Mouse (Mus musculus): ENCODE results near the gene Gm45233. TPM values are rescaled to one million over a fixed set of nuclear protein-coding genes. Genes with fewer than 3 reads are reported as not detected.
A peak's percentile ranks its signal among the peaks of the same experiment; 100 is the strongest.

The Gm45233 gene
- polyA plus RNA-seq, 1 experiment, result 1.8 TPM

- TF ChIP-seq POLR2A (IDR thresholded peaks at IDR 0.05; ENCODE audit: low read depth, low read length) (no peak), CTCF (conservative IDR thresholded peaks at IDR 0.05; ENCODE audit: insufficient read depth, insufficient read length, low read depth, low read length) (no peak)
- Histone ChIP-seq H3K36me3 (ENCODE audit: control insufficient read depth, insufficient read depth, low read length) (no peaks in the 10 kb centered on the region), H3K4me3 (ENCODE audit: insufficient read depth, low read depth, low read length) (no peak overlapping the region), H3K27ac (ENCODE audit: insufficient read depth, low read depth, low read length) (no peak overlapping the region), H3K27me3 (replicated peaks; ENCODE audit: control insufficient read depth, insufficient read depth, low read length) (no peaks in the 10 kb centered on the region), H3K4me1 (ENCODE audit: control insufficient read depth, insufficient read depth, low read length) (no peaks in the 10 kb centered on the region)
- 86% methylated on average over 10 of the region's 10 CpGs for WGBS
- no peak for DNase-seq
These were observed 26.6 kb upstream of the Gm45233 start for GRCm38 (mm10) chr7:43417298-43417697.

GRCm38 (mm10) chr7:43422995-43423617 is 20.8 kb upstream of the Gm45233 start:
- 19% methylated on average over 11 of the region's 11 CpGs for WGBS

GRCm38 (mm10) chr7:43423991-43424625 is 19.8 kb upstream of the Gm45233 start:
- no peaks in the 10 kb centered on the region for H3K4me1 ChIP-seq (ENCODE audit: control insufficient read depth, insufficient read depth, low read length)
- H3K27me3 ChIP-seq (replicated peaks; ENCODE audit: control insufficient read depth, insufficient read depth, low read length), result no peaks in the 10 kb centered on the region
- no peak for DNase-seq
- H3K27ac ChIP-seq (ENCODE audit: insufficient read depth, low read depth, low read length), result no peak overlapping the region
- H3K4me3 ChIP-seq (ENCODE audit: insufficient read depth, low read depth, low read length), result no peak overlapping the region
- 67% methylated on average over 3 of the region's 3 CpGs for WGBS
- TF ChIP-seq POLR2A (IDR thresholded peaks at IDR 0.05; ENCODE audit: low read depth, low read length) (no peak), CTCF (conservative IDR thresholded peaks at IDR 0.05; ENCODE audit: insufficient read depth, insufficient read length, low read depth, low read length) (no peak)
- no peaks in the 10 kb centered on the region for H3K36me3 ChIP-seq (ENCODE audit: control insufficient read depth, insufficient read depth, low read length)

More at GRCm38 (mm10) chr7:43422995-43423617, 20.8 kb upstream of the Gm45233 start:
- Histone ChIP-seq H3K36me3 (ENCODE audit: control insufficient read depth, insufficient read depth, low read length) (no peaks in the 10 kb centered on the region), H3K27me3 (replicated peaks; ENCODE audit: control insufficient read depth, insufficient read depth, low read length) (no peaks in the 10 kb centered on the region), H3K4me1 (ENCODE audit: control insufficient read depth, insufficient read depth, low read length) (no peaks in the 10 kb centered on the region), H3K27ac (ENCODE audit: insufficient read depth, low read depth, low read length) (no peak overlapping the region), H3K4me3 (ENCODE audit: insufficient read depth, low read depth, low read length) (no peak overlapping the region)
- TF ChIP-seq CTCF (conservative IDR thresholded peaks at IDR 0.05; ENCODE audit: insufficient read depth, insufficient read length, low read depth, low read length), result peak; percentile 99; the same call in 1 of the 2 replicates
- TF ChIP-seq POLR2A (IDR thresholded peaks at IDR 0.05; ENCODE audit: low read depth, low read length), result no peak
- DNase-seq, result peak; percentile 87

- Histone ChIP-seq H3K36me3 (ENCODE audit: control insufficient read depth, insufficient read depth, low read length) (no peaks in the 10 kb centered on the region), H3K4me1 (ENCODE audit: control insufficient read depth, insufficient read depth, low read length) (no peaks in the 10 kb centered on the region), H3K4me3 (ENCODE audit: insufficient read depth, low read depth, low read length) (no peak within 1 kb of the TSS), H3K27me3 (replicated peaks; ENCODE audit: control insufficient read depth, insufficient read depth, low read length) (no peaks in the 10 kb centered on the region), H3K27ac (ENCODE audit: insufficient read depth, low read depth, low read length) (no peak within 1 kb of the TSS)
- DNase-seq, result no peak
- 77% methylated on average over 8 of the region's 8 CpGs for WGBS
- TF ChIP-seq CTCF (conservative IDR thresholded peaks at IDR 0.05; ENCODE audit: insufficient read depth, insufficient read length, low read depth, low read length), result no peak
- no peak for TF ChIP-seq POLR2A (IDR thresholded peaks at IDR 0.05; ENCODE audit: low read depth, low read length)
These were observed 16.5 kb upstream of the Gm45233 start, which contains the start of gene Lim2 for GRCm38 (mm10) chr7:43427406-43427805. Gene Lim2 (plus strand): TSS chr7:43427670.

- no peak for TF ChIP-seq CTCF (conservative IDR thresholded peaks at IDR 0.05; ENCODE audit: insufficient read depth, insufficient read length, low read depth, low read length)
- no peak for TF ChIP-seq POLR2A (IDR thresholded peaks at IDR 0.05; ENCODE audit: low read depth, low read length)
- DNase-seq, result no peak
- Histone ChIP-seq H3K4me1 (ENCODE audit: control insufficient read depth, insufficient read depth, low read length) (no peaks in the 10 kb centered on the region), H3K36me3 (ENCODE audit: control insufficient read depth, insufficient read depth, low read length) (no peaks in the 10 kb centered on the region), H3K27me3 (replicated peaks; ENCODE audit: control insufficient read depth, insufficient read depth, low read length) (no peaks in the 10 kb centered on the region), H3K4me3 (ENCODE audit: insufficient read depth, low read depth, low read length) (no peak overlapping the region), H3K27ac (ENCODE audit: insufficient read depth, low read depth, low read length) (no peak overlapping the region)
- 66% methylated on average over 4 of the region's 4 CpGs for WGBS
These were observed 14.4 kb upstream of the Gm45233 start for GRCm38 (mm10) chr7:43429500-43429899.

GRCm38 (mm10) chr7:43432891-43433290 is 11.0 kb upstream of the Gm45233 start:
- H3K4me3 ChIP-seq (ENCODE audit: insufficient read depth, low read depth, low read length), result no peak overlapping the region
- 80% methylated on average over 4 of the region's 4 CpGs for WGBS
- no peak for DNase-seq

GRCm38 (mm10) chr7:43434676-43435075 is 9.3 kb upstream of the Gm45233 start:
- DNase-seq, result no peak
- TF ChIP-seq POLR2A (IDR thresholded peaks at IDR 0.05; ENCODE audit: low read depth, low read length) (no peak), CTCF (conservative IDR thresholded peaks at IDR 0.05; ENCODE audit: insufficient read depth, insufficient read length, low read depth, low read length) (no peak)
- H3K4me3 ChIP-seq (ENCODE audit: insufficient read depth, low read depth, low read length), result no peak overlapping the region
- no peaks in the 10 kb centered on the region for H3K36me3 ChIP-seq (ENCODE audit: control insufficient read depth, insufficient read depth, low read length)
- no peaks in the 10 kb centered on the region for H3K27me3 ChIP-seq (replicated peaks; ENCODE audit: control insufficient read depth, insufficient read depth, low read length)
- no peak overlapping the region for H3K27ac ChIP-seq (ENCODE audit: insufficient read depth, low read depth, low read length)
- no peaks in the 10 kb centered on the region for H3K4me1 ChIP-seq (ENCODE audit: control insufficient read depth, insufficient read depth, low read length)
- 90% methylated on average over 5 of the region's 5 CpGs for WGBS

More at GRCm38 (mm10) chr7:43432891-43433290, 11.0 kb upstream of the Gm45233 start:
- TF ChIP-seq POLR2A (IDR thresholded peaks at IDR 0.05; ENCODE audit: low read depth, low read length) (no peak), CTCF (conservative IDR thresholded peaks at IDR 0.05; ENCODE audit: insufficient read depth, insufficient read length, low read depth, low read length) (no peak)
- Histone ChIP-seq H3K27ac (ENCODE audit: insufficient read depth, low read depth, low read length) (no peak overlapping the region), H3K27me3 (replicated peaks; ENCODE audit: control insufficient read depth, insufficient read depth, low read length) (no peaks in the 10 kb centered on the region), H3K4me1 (ENCODE audit: control insufficient read depth, insufficient read depth, low read length) (no peaks in the 10 kb centered on the region), H3K36me3 (ENCODE audit: control insufficient read depth, insufficient read depth, low read length) (no peaks in the 10 kb centered on the region)

Measured in kidney, adult 2 months (tissue).